Mouse (Mus musculus) embryonic facial prominence, embryonic 12.5 days (tissue): ENCODE measurements around the gene Zmpste24. TPM values are rescaled to one million over a fixed set of nuclear protein-coding genes. Genes with fewer than 3 reads are reported as not detected.

Source experiments
- ATAC-seq: fragments of 200-750 bp; cut with Nextera tagmentation; 2 replicates; pipeline ENCODE4 v1.8.0; 2017; ENCODE audit not compliant: insufficient number of reproducible peaks, insufficient read depth, low FRiP score, low TSS enrichment
- H3K27ac ChIP-seq: fragments of 300-500 bp; sonication (generic); 2 replicates; pipeline ENCODE4 v1.5.1; 2016; ENCODE audit warnings: mild to moderate bottlenecking
- H3K27me3 ChIP-seq: fragments of 300-500 bp; sonication (generic); 2 replicates; pipeline ENCODE4 v1.6.1; 2016; ENCODE audit warnings: mild to moderate bottlenecking, moderate library complexity
- H3K36me3 ChIP-seq: fragments of 300-500 bp; sonication (generic); 2 replicates; pipeline ENCODE4 v1.6.1; 2016; ENCODE audit warnings: mild to moderate bottlenecking
- H3K4me1 ChIP-seq: fragments of 300-500 bp; sonication (generic); 2 replicates; pipeline ENCODE4 v1.6.1; 2016
- H3K4me2 ChIP-seq: fragments of 300-500 bp; sonication (generic); replicated peaks from 2 replicates; pipeline ENCODE4 v1.6.1; 2016; ENCODE audit warnings: mild to moderate bottlenecking, moderate library complexity
- H3K4me3 ChIP-seq: fragments of 300-500 bp; sonication (generic); 2 replicates; pipeline ENCODE4 v1.5.1; 2016; ENCODE audit warnings: mild to moderate bottlenecking
- H3K9ac ChIP-seq: fragments of 300-500 bp; sonication (generic); 2 replicates; pipeline ENCODE4 v1.6.1; 2016; ENCODE audit warnings: mild to moderate bottlenecking, moderate library complexity
- H3K9me3 ChIP-seq: fragments of 300-500 bp; sonication (generic); 2 replicates; pipeline ENCODE4 v1.6.1; 2016; ENCODE audit warnings: mild to moderate bottlenecking, moderate library complexity
- WGBS: fragments of 180-500 bp; shearing (Covaris S2); methylation state at CpG from one replicate; pipeline ENCODE4 v1.1.7; 2016; 5-methylcytosine and 5-hydroxymethylcytosine counted together
- polyA plus RNA-seq: library from polyadenylated mRNA; unstranded; fragments of >200 nt; fragmentation: Nextera tagmentation; extraction: Ambion mirVana; gene quantifications from 2 replicates; pipeline ENCODE4 v1.2.1, GENCODE M21; 2016

The Zmpste24 gene
- polyA plus RNA-seq, 1 experiment from 2014 or later = 25.2 TPM

DNA sequence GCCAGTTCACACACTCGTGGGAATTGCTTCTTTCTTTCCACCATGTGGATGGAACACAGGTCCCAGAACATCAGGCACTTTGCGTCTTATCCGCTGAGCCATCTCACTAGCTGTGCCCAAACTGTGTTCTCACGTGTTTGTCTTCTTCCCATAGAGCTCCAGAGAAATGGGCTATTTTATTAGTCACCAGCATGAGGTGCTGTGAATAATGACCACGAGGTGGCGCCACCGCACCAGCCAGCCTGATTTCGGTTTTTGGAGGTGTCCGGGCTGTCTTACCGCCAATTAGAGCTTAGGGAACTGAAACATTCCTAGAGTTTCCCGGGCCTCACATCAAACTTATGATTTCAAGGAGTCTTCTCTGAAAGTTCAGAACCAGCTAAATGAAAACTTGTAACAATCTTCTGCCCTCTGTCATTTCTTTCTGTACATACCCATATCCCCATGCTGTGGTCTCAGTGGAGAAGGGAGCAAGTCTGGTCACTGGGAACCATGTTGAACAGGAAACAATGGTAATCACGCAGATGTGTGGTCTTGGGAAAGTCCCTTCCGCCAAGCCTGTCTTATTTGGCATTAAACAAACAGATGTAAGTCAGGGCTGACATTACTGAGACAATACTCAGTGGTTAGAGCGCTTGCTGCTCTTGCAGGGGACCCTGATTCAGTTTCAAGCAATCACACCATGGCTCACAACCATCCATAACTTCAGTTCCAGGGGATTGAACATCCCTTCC lies 69.2 kb downstream of the Zmpste24 start:
- no peaks in the 10 kb centered on the region for H3K27me3 ChIP-seq
- H3K27ac ChIP-seq = no peak overlapping the region
- 25% methylated on average over 14 of the region's 14 CpGs for WGBS
- H3K4me2 ChIP-seq = no peak overlapping the region
- no peaks in the 10 kb centered on the region for H3K36me3 ChIP-seq
- no peak for ATAC-seq
- H3K4me3 ChIP-seq = no peak overlapping the region
- H3K4me1 ChIP-seq = no peaks in the 10 kb centered on the region
- H3K9me3 ChIP-seq = no peaks in the 10 kb centered on the region
- H3K9ac ChIP-seq = no peak overlapping the region

DNA sequence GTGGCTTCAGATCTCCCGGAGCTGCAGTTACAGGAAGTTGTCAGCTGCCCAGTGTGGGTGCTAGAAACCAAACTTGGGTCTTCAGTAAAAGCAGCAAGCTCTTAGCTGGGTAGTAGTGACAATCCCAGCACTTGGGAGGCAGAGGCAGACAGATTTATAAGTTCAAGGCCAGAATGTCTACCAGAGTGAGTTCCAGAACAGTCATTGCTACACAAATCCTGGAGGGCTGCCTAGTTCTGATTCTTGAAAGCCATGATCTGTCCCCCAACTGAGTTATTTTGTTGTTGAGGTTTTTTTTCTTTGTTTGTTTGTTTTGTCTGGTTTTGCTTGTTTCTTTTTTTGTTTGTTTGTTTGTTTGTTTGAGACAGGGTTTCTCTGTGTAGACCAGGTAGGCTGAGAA lies 69.9 kb downstream of the Zmpste24 start:
- Histone ChIP-seq H3K4me1 (no peaks in the 10 kb centered on the region), H3K27me3 (no peaks in the 10 kb centered on the region), H3K27ac (no peak overlapping the region), H3K9ac (no peak overlapping the region), H3K4me2 (no peak overlapping the region), H3K9me3 (no peaks in the 10 kb centered on the region), H3K4me3 (no peak overlapping the region), H3K36me3 (no peaks in the 10 kb centered on the region)
- no peak for ATAC-seq
- 63% methylated on average over 1 of the region's 1 CpGs for WGBS

DNA sequence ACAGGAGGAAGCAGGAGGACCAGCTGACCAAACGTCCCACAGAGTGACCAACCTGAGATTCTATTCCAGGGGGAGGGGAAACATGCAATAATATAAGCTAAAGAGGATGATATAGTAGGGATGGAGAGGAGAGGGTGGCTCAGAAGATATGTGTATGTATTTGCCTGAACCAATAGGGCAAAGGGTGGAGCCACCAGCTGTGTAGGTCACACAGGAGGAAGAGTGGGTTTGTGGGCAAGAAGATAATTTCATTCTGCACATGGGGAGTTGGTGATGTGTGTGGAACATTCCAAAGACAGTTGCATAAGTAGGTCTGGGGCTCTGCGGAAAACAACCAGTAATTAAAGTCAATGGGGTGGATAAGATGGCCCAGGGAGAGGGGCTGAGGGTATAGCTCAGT lies 72.4 kb downstream of the Zmpste24 start:
- H3K27me3 ChIP-seq = no peaks in the 10 kb centered on the region
- H3K4me2 ChIP-seq = no peak overlapping the region
- H3K36me3 ChIP-seq = no peaks in the 10 kb centered on the region
- ATAC-seq = no peak
- H3K27ac ChIP-seq = no peak overlapping the region
- no peak overlapping the region for H3K4me3 ChIP-seq
- H3K9me3 ChIP-seq = no peaks in the 10 kb centered on the region
- H3K4me1 ChIP-seq = no peaks in the 10 kb centered on the region
- WGBS = 62% methylated on average over 2 of the region's 2 CpGs
- H3K9ac ChIP-seq = no peak overlapping the region

DNA sequence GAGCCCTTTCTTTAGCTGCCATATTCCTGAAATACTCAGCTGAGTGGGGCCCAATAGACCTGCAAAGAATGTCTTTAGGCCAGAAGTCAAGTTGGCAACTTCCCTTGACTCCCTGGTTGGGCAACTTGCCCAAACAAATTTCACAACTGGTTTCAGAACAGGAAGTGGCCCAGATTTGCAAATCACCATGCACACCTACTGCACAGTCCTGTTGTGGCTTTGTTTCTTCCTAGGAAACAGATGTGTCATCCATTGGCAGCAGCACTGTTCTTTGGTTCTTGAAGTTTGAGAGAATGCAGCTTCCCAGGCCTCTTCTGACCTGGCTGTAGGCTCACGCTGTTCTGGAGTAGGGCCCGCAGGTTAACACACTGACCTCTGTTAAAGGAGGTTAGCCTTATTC lies 74.1 kb downstream of the Zmpste24 start:
- 91% methylated on average over 2 of the region's 2 CpGs for WGBS
- Histone ChIP-seq H3K27ac (no peak overlapping the region), H3K9me3 (no peaks in the 10 kb centered on the region), H3K36me3 (no peaks in the 10 kb centered on the region), H3K4me3 (no peak overlapping the region), H3K27me3 (no peaks in the 10 kb centered on the region), H3K4me2 (no peak overlapping the region), H3K4me1 (no peaks in the 10 kb centered on the region), H3K9ac (no peak overlapping the region)
- no peak for ATAC-seq

DNA sequence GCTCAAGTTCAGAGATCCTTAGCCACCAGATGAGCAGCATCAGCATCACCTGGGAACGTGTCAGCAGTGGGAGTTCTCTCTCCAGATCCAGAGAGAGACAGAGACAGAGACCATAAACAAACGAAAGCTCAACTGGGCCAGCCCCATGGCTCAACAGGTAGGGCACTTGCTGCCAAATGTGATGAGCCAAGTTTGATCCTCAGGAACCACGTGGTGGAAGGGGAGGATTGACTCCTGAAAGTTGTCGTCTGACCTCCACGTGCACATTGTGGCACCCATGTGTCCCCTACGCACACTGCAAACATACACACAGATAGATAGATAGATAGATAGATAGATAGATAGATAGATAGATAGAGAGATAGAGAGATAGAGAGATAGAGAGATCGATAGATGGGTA lies 74.6 kb downstream of the Zmpste24 start:
- Histone ChIP-seq H3K9ac (no peak overlapping the region), H3K27me3 (no peaks in the 10 kb centered on the region), H3K4me1 (no peaks in the 10 kb centered on the region), H3K4me3 (no peak overlapping the region), H3K36me3 (no peaks in the 10 kb centered on the region), H3K4me2 (no peak overlapping the region), H3K9me3 (no peaks in the 10 kb centered on the region), H3K27ac (no peak overlapping the region)
- ATAC-seq = no peak
- 82% methylated on average over 7 of the region's 7 CpGs for WGBS

DNA sequence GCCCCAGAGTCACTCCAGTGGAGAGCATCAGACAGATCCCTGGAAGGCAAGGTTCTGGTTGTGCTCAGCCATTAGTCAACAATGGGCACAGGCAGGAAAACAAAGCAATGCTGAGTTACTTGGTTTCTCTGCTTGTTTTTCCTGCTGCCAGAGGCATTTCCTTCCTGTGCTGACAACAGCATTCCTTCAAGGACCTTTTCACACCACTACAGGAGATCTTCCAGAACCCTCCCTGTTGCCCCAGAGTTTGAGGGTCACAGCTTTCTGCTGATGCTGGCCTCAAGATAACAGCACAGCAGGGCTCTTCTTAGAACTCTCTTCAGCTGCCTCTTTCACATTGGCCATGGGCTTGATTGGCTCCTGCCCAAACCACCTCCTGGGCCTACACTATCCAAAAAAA lies 76.1 kb downstream of the Zmpste24 start:
- Histone ChIP-seq H3K4me2 (no peak overlapping the region), H3K4me3 (no peak overlapping the region), H3K9me3 (no peaks in the 10 kb centered on the region), H3K36me3 (no peaks in the 10 kb centered on the region), H3K9ac (no peak overlapping the region), H3K27me3 (no peaks in the 10 kb centered on the region), H3K27ac (0 out of 2 replicates have a peak overlapping the region, but pooled peaks have one; percentile 41), H3K4me1 (0 out of 2 replicates have a peak, but pooled peaks cover 3% of the 10 kb centered on the region)
- ATAC-seq = no peak

DNA sequence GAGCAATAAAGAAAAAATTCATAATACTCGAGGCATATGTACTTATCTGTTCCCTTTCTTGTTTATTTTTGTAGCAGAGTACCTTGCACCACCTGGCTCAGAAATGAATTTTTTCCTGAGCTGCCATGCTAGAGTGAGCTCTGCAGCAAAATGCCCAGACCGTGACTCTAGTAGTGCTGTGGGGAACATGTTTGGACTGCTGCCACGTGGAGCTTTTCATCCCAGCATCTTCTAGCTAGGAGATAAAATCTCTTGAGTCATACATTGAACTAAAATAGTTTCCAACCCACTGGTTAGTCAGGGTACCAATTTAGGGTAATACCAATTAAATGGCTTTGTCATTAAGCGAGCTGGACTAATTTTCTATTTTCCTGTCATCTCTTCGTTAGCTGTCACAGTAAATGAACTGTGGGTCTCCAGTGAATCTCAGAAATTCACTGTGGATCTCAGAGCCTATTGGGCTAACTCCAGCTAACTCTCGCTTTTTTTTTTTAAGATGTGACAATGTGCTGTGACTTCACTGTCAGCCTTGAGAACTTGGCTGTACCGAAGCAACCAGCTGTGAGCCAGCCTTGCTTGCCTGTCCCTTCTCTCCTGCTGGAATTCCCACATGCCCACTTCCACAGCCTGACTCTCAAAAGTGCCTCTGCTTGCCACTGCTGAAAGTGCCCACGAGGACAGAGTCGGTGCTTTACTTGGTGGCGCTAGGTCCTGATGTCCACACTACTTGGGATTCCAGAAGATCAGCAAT lies 77.8 kb downstream of the Zmpste24 start:
- no peak for ATAC-seq
- 75% methylated on average over 10 of the region's 10 CpGs for WGBS

DNA sequence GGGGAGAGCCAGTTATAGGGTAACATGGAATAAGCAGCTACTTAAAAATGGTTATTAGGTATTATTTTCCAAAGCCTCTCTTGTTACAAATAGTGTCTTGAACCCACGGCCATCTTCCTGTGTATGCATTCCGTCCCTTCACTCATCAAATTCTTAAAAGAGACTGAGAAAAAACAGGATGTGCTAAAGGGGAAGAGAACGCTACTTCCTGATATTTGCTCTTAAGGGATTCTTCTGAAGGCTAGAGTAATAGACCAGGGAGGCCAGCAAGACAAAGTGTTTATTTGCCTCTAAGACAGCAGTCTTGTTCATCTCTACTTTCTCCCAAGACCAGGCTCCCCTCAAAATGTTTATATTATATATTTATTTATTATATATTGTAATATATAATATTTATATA lies 79.8 kb downstream of the Zmpste24 start:
- Histone ChIP-seq H3K36me3 (no peaks in the 10 kb centered on the region), H3K4me3 (no peak overlapping the region), H3K27me3 (no peaks in the 10 kb centered on the region), H3K9me3 (no peaks in the 10 kb centered on the region), H3K27ac (no peak overlapping the region), H3K4me1 (peaks cover 12% of the 10 kb centered on the region), H3K4me2 (no peak overlapping the region), H3K9ac (no peak overlapping the region)
- 91% methylated on average over 3 of the region's 3 CpGs for WGBS
- ATAC-seq = no peak

More for the DNA sequence above, 77.8 kb downstream of the Zmpste24 start:
- no peak overlapping the region for H3K4me2 ChIP-seq
- no peaks in the 10 kb centered on the region for H3K27me3 ChIP-seq
- H3K4me1 ChIP-seq = peaks cover 12% of the 10 kb centered on the region
- no peaks in the 10 kb centered on the region for H3K36me3 ChIP-seq
- no peak overlapping the region for H3K9ac ChIP-seq
- H3K27ac ChIP-seq = no peak overlapping the region
- H3K9me3 ChIP-seq = no peaks in the 10 kb centered on the region
- no peak overlapping the region for H3K4me3 ChIP-seq

DNA sequence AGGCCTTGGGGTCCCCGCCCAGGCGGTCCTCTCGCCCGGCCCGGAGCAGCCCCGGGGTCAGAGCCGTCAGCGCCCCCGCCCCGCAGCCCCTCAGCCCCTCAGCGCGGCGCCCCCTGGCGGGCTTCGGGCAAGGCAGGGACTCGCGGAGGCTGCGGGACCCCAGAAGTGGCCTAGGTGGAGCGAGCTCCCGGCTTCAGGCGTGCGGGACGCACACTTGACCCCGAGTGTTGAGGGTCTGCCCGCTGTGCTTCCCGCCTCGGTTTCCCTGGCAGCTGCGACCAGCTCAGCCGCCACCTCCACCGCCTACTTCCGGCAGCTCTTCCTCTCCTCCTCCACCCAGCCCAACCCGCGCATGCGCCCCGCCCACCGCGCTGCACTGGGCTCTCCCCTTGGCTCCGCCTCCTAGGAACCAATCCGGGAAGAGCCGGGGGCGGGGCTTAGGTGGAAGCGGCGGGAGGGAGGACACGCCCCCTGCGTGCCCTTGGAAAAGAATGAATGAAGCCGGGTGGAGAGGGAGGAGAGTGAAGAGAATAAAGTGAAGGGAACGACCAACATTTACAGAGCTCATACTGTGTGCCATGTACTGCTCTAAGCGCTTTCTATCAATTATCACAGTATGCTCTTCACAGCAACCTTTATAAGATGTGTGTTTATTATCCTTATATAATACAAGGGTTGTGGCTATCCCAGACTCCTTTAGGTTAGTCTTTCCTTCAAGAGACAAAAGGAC lies 80.9 kb downstream of the Zmpste24 start, which contains the start of gene Smap2:
Smap2 (minus strand) TSS at position 320 of the 730 bp plus-strand sequence.
- Histone ChIP-seq H3K27ac (peak within 1 kb of the TSS; percentile 73), H3K9ac (peak within 1 kb of the TSS; percentile 89), H3K4me2 (peak within 1 kb of the TSS; percentile 97), H3K9me3 (no peaks in the 10 kb centered on the region), H3K36me3 (no peaks in the 10 kb centered on the region), H3K4me1 (peaks cover 12% of the 10 kb centered on the region), H3K4me3 (peak within 1 kb of the TSS; percentile 99), H3K27me3 (no peaks in the 10 kb centered on the region)
- under 1% methylated on average over 41 of the region's 48 CpGs for WGBS
- ATAC-seq = peak; percentile 93

DNA sequence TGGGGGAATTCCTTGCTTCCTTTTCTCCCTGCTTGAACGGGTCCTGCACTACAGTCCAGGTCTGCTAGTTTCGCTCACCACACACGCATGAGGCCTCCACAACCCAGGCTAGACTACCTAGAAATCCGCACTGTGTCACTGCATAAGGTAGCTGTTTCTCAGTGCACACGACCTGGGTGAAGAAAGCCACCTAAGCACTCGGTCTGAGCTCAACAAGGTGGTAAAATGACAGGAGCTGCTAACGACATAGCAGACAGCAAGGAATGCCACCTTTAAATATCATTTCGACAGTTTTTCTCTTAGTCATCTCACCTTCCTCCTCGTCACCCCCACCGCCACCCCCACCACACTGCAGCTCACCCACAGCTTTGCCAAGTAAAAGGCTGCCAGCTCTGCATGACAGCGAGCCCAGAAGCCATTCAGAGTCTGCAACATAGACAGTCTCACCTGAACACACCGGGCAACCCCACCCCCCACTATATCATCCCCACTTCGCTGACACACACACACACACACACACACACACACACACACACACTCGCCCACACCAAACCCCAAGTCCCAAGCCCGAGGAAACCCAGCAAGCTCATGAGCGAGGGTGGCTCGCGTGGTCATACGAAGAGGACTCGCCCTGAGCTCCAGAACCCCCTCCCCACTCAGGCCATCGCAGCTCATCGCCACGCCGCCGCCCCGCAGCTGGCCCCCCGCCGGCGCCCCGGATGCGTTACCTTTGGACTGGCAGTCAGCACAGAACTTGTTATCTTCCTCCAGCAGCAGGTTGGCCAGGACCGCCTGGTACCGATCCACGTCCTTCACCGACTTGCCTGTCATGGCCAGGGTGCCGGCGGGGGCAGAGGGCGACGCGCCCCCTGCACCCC lies 81.8 kb downstream of the Zmpste24 start:
- 7% methylated on average over 40 of the region's 40 CpGs for WGBS
- H3K27me3 ChIP-seq = no peaks in the 10 kb centered on the region
- H3K4me3 ChIP-seq = peak overlapping the region; percentile 99
- peaks cover 12% of the 10 kb centered on the region for H3K4me1 ChIP-seq
- ATAC-seq = peak; percentile 37
- H3K27ac ChIP-seq = peak overlapping the region; percentile 73
- H3K4me2 ChIP-seq = peak overlapping the region; percentile 97
- no peaks in the 10 kb centered on the region for H3K9me3 ChIP-seq
- H3K36me3 ChIP-seq = no peaks in the 10 kb centered on the region
- peak overlapping the region; percentile 89 for H3K9ac ChIP-seq

DNA sequence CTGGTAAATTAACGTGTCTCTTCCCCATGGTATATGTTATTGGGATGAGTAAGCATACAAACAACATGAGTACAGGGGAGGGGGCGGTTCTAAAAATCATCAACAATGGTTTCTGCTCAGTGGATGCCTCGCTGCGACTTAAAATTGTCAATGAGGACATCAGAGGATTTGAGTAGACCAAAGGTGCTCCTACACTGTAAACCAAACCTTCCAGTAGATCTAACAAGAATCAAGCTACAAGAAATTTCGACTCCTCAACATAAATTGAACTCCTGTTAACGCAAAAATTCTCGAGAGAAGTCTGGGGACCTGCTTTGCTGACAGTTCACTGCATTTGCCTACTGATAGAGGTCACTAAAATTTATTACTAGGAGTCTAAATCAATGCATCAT lies 82.8 kb downstream of the Zmpste24 start:
- Histone ChIP-seq H3K27ac (no peak overlapping the region), H3K36me3 (no peaks in the 10 kb centered on the region), H3K9me3 (no peaks in the 10 kb centered on the region), H3K27me3 (no peaks in the 10 kb centered on the region), H3K4me1 (peaks cover 12% of the 10 kb centered on the region), H3K4me2 (peak overlapping the region; percentile 97; the same call in 1 of the 2 replicates), H3K9ac (no peak overlapping the region), H3K4me3 (no peak overlapping the region)
- WGBS = 81% methylated on average over 7 of the region's 7 CpGs
- no peak for ATAC-seq
